Mouse (Mus musculus): ENCODE measurements around the gene Pxmp4. TPM values are rescaled to one million over a fixed set of nuclear protein-coding genes. Genes with fewer than 3 reads are reported as not detected.

Gene Pxmp4
- polyA plus RNA-seq, 1 experiment from 2014 or later: 14.5 TPM

DNA sequence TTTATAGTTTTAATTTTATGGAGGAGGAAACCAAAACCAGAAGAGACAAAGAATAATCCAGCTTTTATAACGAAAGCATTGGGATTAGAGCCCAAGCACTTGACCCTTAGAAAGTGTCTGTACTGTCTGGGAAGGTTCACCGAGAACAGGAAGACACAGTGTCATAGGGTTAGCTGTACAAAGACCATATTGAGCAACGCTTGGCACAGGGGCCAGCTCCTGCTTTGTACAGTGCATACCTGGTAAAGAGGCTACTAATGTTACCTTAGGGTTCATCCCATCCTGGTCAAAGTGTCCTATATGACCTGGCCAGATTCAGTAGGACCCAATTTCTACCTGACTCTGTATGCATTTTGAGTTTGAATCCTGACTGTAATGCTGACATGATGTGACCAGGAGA is 2.2 kb downstream of the Pxmp4 start:
- H3K4me2 ChIP-seq (ENCODE audit: low read depth): no peak overlapping the region

DNA sequence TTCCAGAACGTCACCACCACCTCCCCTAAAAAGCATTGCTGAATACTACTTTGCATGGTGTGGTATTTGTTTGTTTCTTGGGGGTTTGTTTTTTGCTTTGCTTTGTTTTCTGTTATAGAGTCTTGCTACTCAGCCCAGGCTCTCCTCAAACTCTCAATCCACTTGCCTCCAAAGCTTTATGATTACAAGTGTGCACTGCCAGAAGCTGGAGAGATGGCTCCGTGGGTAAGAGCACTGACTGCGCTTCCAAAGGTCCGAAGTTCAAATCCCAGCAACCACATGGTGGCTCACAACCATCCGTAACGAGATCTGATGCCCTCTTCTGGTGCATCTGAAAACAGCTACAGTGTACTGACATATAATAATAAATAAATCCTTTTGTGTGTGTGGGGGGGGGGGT is 2.9 kb downstream of the Pxmp4 start:
- H3K4me3 ChIP-seq (ENCODE audit: low read depth, low read length): no peak overlapping the region
- H3K4me2 ChIP-seq (ENCODE audit: low read depth): no peak overlapping the region
- H3K4me1 ChIP-seq (ENCODE audit: control insufficient read depth, insufficient read depth, low read length): no peaks in the 10 kb centered on the region
- H3K36me3 ChIP-seq (ENCODE audit: control insufficient read depth, insufficient read depth, low read length): no peaks in the 10 kb centered on the region
- no peak overlapping the region for H3K27ac ChIP-seq (ENCODE audit: low read depth, low read length)
- H3K9me3 ChIP-seq (ENCODE audit: control insufficient read depth, low read length): no peaks in the 10 kb centered on the region
- DNase-seq (ENCODE audit: low spot score) (no peak), ATAC-seq (ENCODE audit: insufficient read depth, low FRiP score, low TSS enrichment) (no peak)
- no peaks in the 10 kb centered on the region for H3K27me3 ChIP-seq (ENCODE audit: control insufficient read depth, insufficient read depth, low read length)
- 71% methylated on average over 6 of the region's 6 CpGs for WGBS
- H3K9ac ChIP-seq (ENCODE audit: low read length): no peak overlapping the region

More for the DNA sequence above, 2.2 kb downstream of the Pxmp4 start:
- DNase-seq (ENCODE audit: low spot score) (no peak), ATAC-seq (ENCODE audit: insufficient read depth, low FRiP score, low TSS enrichment) (no peak)
- Histone ChIP-seq H3K36me3 (ENCODE audit: control insufficient read depth, insufficient read depth, low read length) (no peaks in the 10 kb centered on the region), H3K9ac (ENCODE audit: low read length) (no peak overlapping the region), H3K9me3 (ENCODE audit: control insufficient read depth, low read length) (no peaks in the 10 kb centered on the region), H3K4me1 (ENCODE audit: control insufficient read depth, insufficient read depth, low read length) (no peaks in the 10 kb centered on the region), H3K4me3 (ENCODE audit: low read depth, low read length) (no peak overlapping the region), H3K27me3 (ENCODE audit: control insufficient read depth, insufficient read depth, low read length) (no peaks in the 10 kb centered on the region), H3K27ac (ENCODE audit: low read depth, low read length) (no peak overlapping the region)
- 76% methylated on average over 3 of the region's 3 CpGs for WGBS

GRCm38 (mm10) chr2:154597399-154597798 is 6.1 kb downstream of the Pxmp4 start:
- Histone ChIP-seq H3K9me3 (ENCODE audit: control insufficient read depth, low read length) (no peaks in the 10 kb centered on the region), H3K4me2 (ENCODE audit: low read depth) (no peak overlapping the region), H3K4me3 (ENCODE audit: low read depth, low read length) (no peak overlapping the region), H3K27me3 (ENCODE audit: control insufficient read depth, insufficient read depth, low read length) (no peaks in the 10 kb centered on the region), H3K4me1 (ENCODE audit: control insufficient read depth, insufficient read depth, low read length) (no peaks in the 10 kb centered on the region), H3K36me3 (ENCODE audit: control insufficient read depth, insufficient read depth, low read length) (no peaks in the 10 kb centered on the region; the same call in 1 of the 2 replicates), H3K27ac (ENCODE audit: low read depth, low read length) (no peak overlapping the region), H3K9ac (ENCODE audit: low read length) (no peak overlapping the region)
- DNase-seq (ENCODE audit: low spot score) (no peak), ATAC-seq (ENCODE audit: insufficient read depth, low FRiP score, low TSS enrichment) (no peak)
- WGBS: 82% methylated on average over 3 of the region's 3 CpGs

GRCm38 (mm10) chr2:154595775-154596174 is 7.7 kb downstream of the Pxmp4 start:
- 88% methylated on average over 5 of the region's 5 CpGs for WGBS
- ATAC-seq (ENCODE audit: insufficient read depth, low FRiP score, low TSS enrichment) (no peak), DNase-seq (ENCODE audit: low spot score) (no peak)
- Histone ChIP-seq H3K27ac (ENCODE audit: low read depth, low read length) (no peak overlapping the region), H3K9me3 (ENCODE audit: control insufficient read depth, low read length) (no peaks in the 10 kb centered on the region), H3K27me3 (ENCODE audit: control insufficient read depth, insufficient read depth, low read length) (no peaks in the 10 kb centered on the region), H3K4me1 (ENCODE audit: control insufficient read depth, insufficient read depth, low read length) (no peaks in the 10 kb centered on the region), H3K36me3 (ENCODE audit: control insufficient read depth, insufficient read depth, low read length) (no peaks in the 10 kb centered on the region; the same call in 1 of the 2 replicates), H3K4me2 (ENCODE audit: low read depth) (no peak overlapping the region), H3K9ac (ENCODE audit: low read length) (no peak overlapping the region), H3K4me3 (ENCODE audit: low read depth, low read length) (no peak overlapping the region)

GRCm38 (mm10) chr2:154593025-154593424 is 10.5 kb downstream of the Pxmp4 start:
- Histone ChIP-seq H3K4me1 (ENCODE audit: control insufficient read depth, insufficient read depth, low read length) (no peaks in the 10 kb centered on the region), H3K4me3 (ENCODE audit: low read depth, low read length) (no peak overlapping the region), H3K9me3 (ENCODE audit: control insufficient read depth, low read length) (no peaks in the 10 kb centered on the region), H3K4me2 (ENCODE audit: low read depth) (no peak overlapping the region), H3K36me3 (ENCODE audit: control insufficient read depth, insufficient read depth, low read length) (no peaks in the 10 kb centered on the region; the same call in 1 of the 2 replicates), H3K27me3 (ENCODE audit: control insufficient read depth, insufficient read depth, low read length) (no peaks in the 10 kb centered on the region), H3K9ac (ENCODE audit: low read length) (no peak overlapping the region), H3K27ac (ENCODE audit: low read depth, low read length) (no peak overlapping the region)
- DNase-seq (ENCODE audit: low spot score) (no peak), ATAC-seq (ENCODE audit: insufficient read depth, low FRiP score, low TSS enrichment) (no peak)
- 74% methylated on average over 3 of the region's 3 CpGs for WGBS

GRCm38 (mm10) chr2:154591239-154591638 is 12.3 kb downstream of the Pxmp4 start:
- Histone ChIP-seq H3K9me3 (ENCODE audit: control insufficient read depth, low read length) (no peaks in the 10 kb centered on the region), H3K27ac (ENCODE audit: low read depth, low read length) (no peak overlapping the region), H3K4me1 (ENCODE audit: control insufficient read depth, insufficient read depth, low read length) (no peaks in the 10 kb centered on the region), H3K9ac (ENCODE audit: low read length) (no peak overlapping the region), H3K4me2 (ENCODE audit: low read depth) (no peak overlapping the region), H3K27me3 (ENCODE audit: control insufficient read depth, insufficient read depth, low read length) (no peaks in the 10 kb centered on the region), H3K4me3 (ENCODE audit: low read depth, low read length) (no peak overlapping the region), H3K36me3 (ENCODE audit: control insufficient read depth, insufficient read depth, low read length) (no peaks in the 10 kb centered on the region; the same call in 1 of the 2 replicates)
- DNase-seq (ENCODE audit: low spot score): no peak
- no peak for ATAC-seq (ENCODE audit: insufficient read depth, low FRiP score, low TSS enrichment)
- WGBS: 81% methylated on average over 3 of the region's 3 CpGs

GRCm38 (mm10) chr2:154589051-154589450 is 14.5 kb downstream of the Pxmp4 start:
- Histone ChIP-seq H3K27me3 (ENCODE audit: control insufficient read depth, insufficient read depth, low read length) (no peaks in the 10 kb centered on the region), H3K9ac (ENCODE audit: low read length) (no peak overlapping the region), H3K4me3 (ENCODE audit: low read depth, low read length) (no peak overlapping the region), H3K4me2 (ENCODE audit: low read depth) (no peak overlapping the region), H3K9me3 (ENCODE audit: control insufficient read depth, low read length) (no peaks in the 10 kb centered on the region), H3K27ac (ENCODE audit: low read depth, low read length) (no peak overlapping the region), H3K4me1 (ENCODE audit: control insufficient read depth, insufficient read depth, low read length) (peaks cover 4% of the 10 kb centered on the region; the same call in 1 of the 2 replicates), H3K36me3 (ENCODE audit: control insufficient read depth, insufficient read depth, low read length) (no peaks in the 10 kb centered on the region; the same call in 1 of the 2 replicates)
- ATAC-seq (ENCODE audit: insufficient read depth, low FRiP score, low TSS enrichment) (no peak), DNase-seq (ENCODE audit: low spot score) (no peak)
- 91% methylated on average over 4 of the region's 4 CpGs for WGBS

GRCm38 (mm10) chr2:154586405-154586804 is 17.1 kb downstream of the Pxmp4 start:
- no peak for ATAC-seq (ENCODE audit: insufficient read depth, low FRiP score, low TSS enrichment)
- Histone ChIP-seq H3K4me2 (ENCODE audit: low read depth) (no peak overlapping the region), H3K27ac (ENCODE audit: low read depth, low read length) (no peak overlapping the region), H3K4me1 (ENCODE audit: control insufficient read depth, insufficient read depth, low read length) (peaks cover 8% of the 10 kb centered on the region; the same call in 1 of the 2 replicates), H3K27me3 (ENCODE audit: control insufficient read depth, insufficient read depth, low read length) (no peaks in the 10 kb centered on the region), H3K4me3 (ENCODE audit: low read depth, low read length) (no peak overlapping the region), H3K9me3 (ENCODE audit: control insufficient read depth, low read length) (no peaks in the 10 kb centered on the region), H3K9ac (ENCODE audit: low read length) (no peak overlapping the region), H3K36me3 (ENCODE audit: control insufficient read depth, insufficient read depth, low read length) (no peaks in the 10 kb centered on the region)
- DNase-seq (ENCODE audit: low spot score): peak; percentile 43
- 66% methylated on average over 5 of the region's 5 CpGs for WGBS

- WGBS: 69% methylated on average over 17 of the region's 17 CpGs
- H3K27ac ChIP-seq (ENCODE audit: low read depth, low read length): no peak overlapping the region
- H3K9ac ChIP-seq (ENCODE audit: low read length): no peak overlapping the region
Measured at GRCm38 (mm10) chr2:154584931-154585601, 18.4 kb downstream of the Pxmp4 start.

More at GRCm38 (mm10) chr2:154584931-154585601, 18.4 kb downstream of the Pxmp4 start:
- Histone ChIP-seq H3K4me1 (ENCODE audit: control insufficient read depth, insufficient read depth, low read length) (peaks cover 8% of the 10 kb centered on the region; the same call in 1 of the 2 replicates), H3K4me2 (ENCODE audit: low read depth) (no peak overlapping the region), H3K27me3 (ENCODE audit: control insufficient read depth, insufficient read depth, low read length) (no peaks in the 10 kb centered on the region), H3K9me3 (ENCODE audit: control insufficient read depth, low read length) (no peaks in the 10 kb centered on the region), H3K4me3 (ENCODE audit: low read depth, low read length) (no peak overlapping the region), H3K36me3 (ENCODE audit: control insufficient read depth, insufficient read depth, low read length) (no peaks in the 10 kb centered on the region)
- no peak for ATAC-seq (ENCODE audit: insufficient read depth, low FRiP score, low TSS enrichment)
- DNase-seq (ENCODE audit: low spot score): no peak

All from neural tube, embryonic 11.5 days (tissue).